Mouse (Mus musculus) erythroid progenitor cell, adult 5-6 weeks (primary cell): ENCODE data around the gene Vps25. TPM values are rescaled to one million over a fixed set of nuclear protein-coding genes. Genes with fewer than 3 reads are reported as not detected.

Experiments
- ATAC-seq: replicated peaks from 2 replicates; pipeline ENCODE4 v1.8.0; 2016; ENCODE audit warnings: moderate number of reproducible peaks, mild to moderate bottlenecking, moderate TSS enrichment, inconsistent platforms; ENCODE audit not compliant: poor library complexity, low FRiP score, severe bottlenecking
- total RNA-seq, 2 experiments: library from RNA; stranded (forward) in 1 of 2; stranded (reverse) in 1 of 2; fragments of 150-400 nt in 1 of 2; fragments of 186-747, 209-891 nt in 1 of 2; gene quantifications; 2 replicates each; pipeline versions ENCODE4 v1.2.3 to v1.2.4; 2015 to 2017; ENCODE audit warnings: low replicate concordance in 2 of 2

The Vps25 gene
- total RNA-seq (2015; ENCODE audit: low replicate concordance) = 133 and 142 TPM in 2 replicates
- total RNA-seq (2017; ENCODE audit: low replicate concordance) = 27.3 and 31.7 TPM in 2 replicates

- peak; percentile 95 for ATAC-seq
Measured at GRCm38 (mm10) chr11:101253613-101254389, at the start of gene Vps25. Gene Vps25, plus strand, starts transcription at chr11:101253707.

- ATAC-seq = peak; percentile 85
Measured at GRCm38 (mm10) chr11:101211970-101212369, 41.5 kb upstream of the Vps25 start.

DNA sequence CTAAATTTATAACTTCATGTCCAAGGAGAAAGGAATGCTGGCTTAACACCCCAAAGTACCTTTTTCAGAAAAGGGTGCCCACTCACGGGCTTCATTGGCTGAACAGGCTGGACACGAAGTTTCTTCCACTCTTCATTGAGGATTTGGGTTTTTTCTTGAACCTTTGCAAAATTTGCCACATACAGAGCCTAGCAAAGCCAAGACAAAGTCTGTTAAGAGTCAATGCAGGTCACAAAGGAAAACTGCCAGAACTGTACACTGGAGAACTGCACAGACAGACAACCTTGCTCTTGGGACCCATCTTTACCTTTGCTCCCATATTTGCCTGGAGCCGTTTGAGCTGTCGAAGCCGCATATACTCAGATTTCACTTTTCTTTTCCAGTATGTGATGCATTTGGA, 36.6 kb upstream of the Vps25 start:
- no peak for ATAC-seq

GRCm38 (mm10) chr11:101218436-101219055, 35.0 kb upstream of the Vps25 start:
- ATAC-seq = no peak

GRCm38 (mm10) chr11:101220853-101221252, 32.7 kb upstream of the Vps25 start:
- no peak for ATAC-seq

- no peak for ATAC-seq
Measured at GRCm38 (mm10) chr11:101221306-101221986, 32.1 kb upstream of the Vps25 start.

- ATAC-seq = no peak
Measured at GRCm38 (mm10) chr11:101224337-101224736, 29.2 kb upstream of the Vps25 start.

- peak; percentile 16; the same call in 1 of the 2 replicates for ATAC-seq
Measured at GRCm38 (mm10) chr11:101225331-101226064, 28.0 kb upstream of the Vps25 start.

- ATAC-seq = peak; percentile 96
Measured at GRCm38 (mm10) chr11:101226065-101226701, 27.3 kb upstream of the Vps25 start, which contains the start of gene Ezh1. Gene Ezh1, minus strand, starts transcription at chr11:101226463.

- no peak for ATAC-seq
Measured at GRCm38 (mm10) chr11:101229361-101229900, 24.1 kb upstream of the Vps25 start.

DNA sequence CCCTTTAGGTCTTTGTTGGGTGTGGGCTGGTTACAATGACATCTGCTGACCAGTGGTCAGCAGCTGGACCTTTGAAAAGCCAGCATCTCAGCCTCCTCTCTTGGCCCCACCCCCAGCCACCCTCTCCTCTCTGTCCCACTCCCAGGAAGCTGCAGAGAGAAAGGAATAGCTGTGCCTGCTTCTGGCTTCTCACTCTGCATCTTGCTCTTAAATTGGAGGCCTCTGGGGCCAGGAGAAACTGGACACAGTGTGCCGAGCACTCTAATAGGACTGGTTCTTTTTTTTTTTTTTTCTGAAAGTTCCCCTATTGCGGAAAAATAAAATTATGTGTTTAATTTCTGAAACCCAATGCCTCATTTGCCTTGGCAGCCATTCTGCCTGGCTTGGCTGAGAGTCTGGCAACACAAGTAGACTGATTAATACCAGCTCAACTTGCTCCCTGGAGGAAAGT, 23.4 kb upstream of the Vps25 start:
- no peak for ATAC-seq

GRCm38 (mm10) chr11:101230526-101230925, 23.0 kb upstream of the Vps25 start:
- ATAC-seq = no peak

DNA sequence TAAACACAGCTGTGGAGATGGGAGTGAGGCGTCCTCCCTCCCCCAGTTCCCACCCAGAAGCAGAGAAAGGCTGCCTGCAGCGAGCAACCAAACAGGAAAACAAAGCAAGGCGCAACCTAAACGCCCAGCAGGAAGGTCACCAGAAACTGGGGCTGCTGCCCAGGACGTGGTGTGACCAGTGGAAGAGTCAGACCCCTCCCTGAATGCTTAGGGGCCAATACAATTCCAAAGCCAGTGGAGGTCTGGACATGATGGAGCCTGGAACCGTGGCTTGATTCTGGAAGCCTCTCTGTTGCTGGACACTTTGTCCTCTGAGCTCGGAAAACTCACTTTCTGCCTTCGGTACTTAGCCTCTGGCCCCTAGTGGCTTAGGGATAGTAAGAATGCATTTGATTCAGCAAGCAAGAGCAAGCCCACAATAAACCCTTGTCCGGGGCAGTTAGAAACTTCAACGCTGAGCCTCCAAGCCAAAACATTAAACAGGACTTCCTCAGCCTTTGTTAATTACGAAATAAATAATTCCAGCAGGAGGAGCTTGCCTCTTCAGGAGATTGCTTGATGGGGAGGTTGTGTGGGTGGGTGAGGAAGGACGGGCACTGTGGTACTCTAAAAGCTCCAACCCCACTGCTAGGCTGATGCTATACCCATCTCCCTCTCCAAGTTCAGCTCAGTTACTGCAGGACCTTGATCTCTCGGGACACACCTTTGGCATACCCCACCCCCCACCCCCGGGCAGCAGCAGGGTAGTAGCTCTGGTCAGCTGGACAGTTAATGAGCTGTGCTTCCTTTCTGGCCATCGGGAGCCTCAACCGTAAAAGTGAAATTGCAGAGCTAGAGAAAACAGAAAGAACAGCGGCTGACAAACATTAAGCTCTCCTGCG, 22.3 kb upstream of the Vps25 start:
- ATAC-seq = no peak

GRCm38 (mm10) chr11:101232010-101232839, 21.3 kb upstream of the Vps25 start:
- ATAC-seq = no peak

GRCm38 (mm10) chr11:101233240-101233639, 20.3 kb upstream of the Vps25 start:
- no peak for ATAC-seq

DNA sequence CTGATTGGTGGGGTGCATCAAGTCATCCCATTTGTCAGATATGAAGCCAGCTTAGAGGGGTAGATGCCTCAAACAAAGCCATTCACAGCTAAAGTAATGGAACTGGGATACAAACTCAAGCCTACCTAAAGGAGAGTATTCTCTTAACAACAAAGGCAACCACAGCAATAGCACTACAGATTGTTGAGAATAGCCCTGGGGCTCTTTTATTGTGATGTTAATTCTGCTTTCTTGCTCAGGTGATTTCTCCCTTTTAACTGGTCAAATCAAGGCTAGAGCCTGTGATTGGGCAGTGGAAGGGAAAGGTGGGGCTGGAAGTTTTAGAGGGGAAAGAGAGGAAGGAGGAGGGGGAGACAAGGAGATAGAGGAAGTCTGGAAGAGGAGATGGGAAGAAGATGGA, 19.4 kb upstream of the Vps25 start:
- no peak for ATAC-seq

DNA sequence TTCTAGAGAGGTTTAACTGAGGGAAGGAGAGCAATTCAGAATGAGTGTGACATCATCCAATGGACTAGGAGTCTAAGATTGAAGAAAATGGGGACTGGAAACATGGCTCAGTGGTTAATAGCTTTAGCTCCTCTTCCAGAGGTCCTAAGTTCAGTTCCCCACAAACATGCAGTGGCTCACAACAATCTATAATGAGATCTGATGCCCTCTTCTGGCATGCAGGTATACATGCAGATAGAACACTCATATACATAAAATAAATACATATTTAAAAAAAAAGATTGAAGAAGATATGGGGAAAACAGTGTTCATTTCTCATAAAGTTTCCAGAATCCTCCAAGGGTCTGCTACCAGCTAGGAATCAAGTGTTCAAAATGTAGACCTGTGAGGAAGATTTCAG, 18.1 kb upstream of the Vps25 start:
- no peak for ATAC-seq
